Mouse (Mus musculus) C2C12 (cell line): Measurements from ENCODE around the gene Uhrf1bp1l. TPM values are rescaled to one million over a fixed set of nuclear protein-coding genes. Genes with fewer than 3 reads are reported as not detected.
A peak's percentile ranks its signal among the peaks of the same experiment; 100 is the strongest.

Experiments used
- H3K27me3 ChIP-seq: one replicate; pipeline ENCODE4 v1.6.1; 2011; ENCODE audit not compliant: control insufficient read depth, insufficient read depth, insufficient read length
- H3K36me3 ChIP-seq: one replicate; pipeline ENCODE4 v1.6.1; 2011; ENCODE audit not compliant: control insufficient read depth, insufficient read depth
- H3K4me3 ChIP-seq: one replicate; pipeline ENCODE4 v1.5.1; 2011; ENCODE audit warnings: mild to moderate bottlenecking, control low read depth; ENCODE audit not compliant: poor library complexity, insufficient read depth, severe bottlenecking
- H3K79me2 ChIP-seq: one replicate; pipeline ENCODE4 v1.6.1; 2011; ENCODE audit not compliant: control insufficient read depth, insufficient read depth
- H3K79me3 ChIP-seq: one replicate; pipeline ENCODE4 v1.6.1; 2011; ENCODE audit warnings: low read depth, control low read depth
- H3ac ChIP-seq: one replicate; pipeline ENCODE3; 2011; ENCODE audit warnings: low read depth; ENCODE audit not compliant: control insufficient read depth, insufficient read length
- CEBPB ChIP-seq: IDR thresholded peaks from one replicate; pipeline ENCODE4 v1.6.1; 2011; ENCODE audit warnings: low read depth, mild to moderate bottlenecking, control low read depth, moderate library complexity
- CTCF ChIP-seq: IDR thresholded peaks from one replicate; pipeline ENCODE4 v1.5.1; 2011; ENCODE audit not compliant: control insufficient read depth, insufficient read depth, insufficient read length
- FOSL1 ChIP-seq: IDR thresholded peaks from one replicate; pipeline ENCODE4 v1.8.0; 2011; ENCODE audit warnings: mild to moderate bottlenecking, low read length; ENCODE audit not compliant: poor library complexity, insufficient read depth, severe bottlenecking
- MAX ChIP-seq: IDR thresholded peaks from one replicate; pipeline ENCODE4 v1.6.1; 2011; ENCODE audit warnings: mild to moderate bottlenecking, control low read depth
- MYOD1 ChIP-seq: IDR thresholded peaks from one replicate; pipeline ENCODE4 v1.6.1; 2011; ENCODE audit warnings: low read depth; ENCODE audit not compliant: control insufficient read depth, insufficient read length
- MYOG ChIP-seq: IDR thresholded peaks from one replicate; pipeline ENCODE4 v1.6.1; 2011; ENCODE audit not compliant: control insufficient read depth, insufficient read length; ENCODE audit errors: extremely low read depth
- USF1 ChIP-seq: IDR thresholded peaks from one replicate; pipeline ENCODE4 v1.6.1; 2011; ENCODE audit warnings: low read depth, mild to moderate bottlenecking, control low read depth, moderate library complexity
- polyA plus RNA-seq: library from polyadenylated mRNA; unstranded; fragments of >200 nt; fragmentation: generic; extraction: Trizol; gene quantifications from one replicate; pipeline ENCODE4 v1.2.1, GENCODE M21; 2012; ENCODE audit warnings: missing spikeins

The Uhrf1bp1l gene
- polyA plus RNA-seq, 1 experiment: 28.6 TPM

- peaks cover 81% of the 10 kb centered on the region for H3K79me2 ChIP-seq
- no peak for TF ChIP-seq MYOG
- no peak for TF ChIP-seq FOSL1
- TF ChIP-seq USF1: no peak
- TF ChIP-seq CEBPB: no peak
- no peak for TF ChIP-seq CTCF
- TF ChIP-seq MYOD1: no peak
- no peak for TF ChIP-seq MAX
Measured at GRCm38 (mm10) chr10:89747911-89748310, 3.1 kb downstream of the Uhrf1bp1l start.

GRCm38 (mm10) chr10:89748619-89749018 lies 3.8 kb downstream of the Uhrf1bp1l start:
- Histone ChIP-seq H3K4me3 (no peak overlapping the region), H3K36me3 (no peaks in the 10 kb centered on the region), H3K79me2 (peaks cover 88% of the 10 kb centered on the region), H3K79me3 (peaks cover 77% of the 10 kb centered on the region), H3K27me3 (no peaks in the 10 kb centered on the region), H3ac (no peak overlapping the region)
- no peak for TF ChIP-seq MYOG
- no peak for TF ChIP-seq CTCF
- TF ChIP-seq MAX: no peak
- TF ChIP-seq CEBPB: peak; percentile 86

More at GRCm38 (mm10) chr10:89747911-89748310, 3.1 kb downstream of the Uhrf1bp1l start:
- Histone ChIP-seq H3K36me3 (no peaks in the 10 kb centered on the region), H3K27me3 (no peaks in the 10 kb centered on the region), H3K79me3 (peaks cover 71% of the 10 kb centered on the region), H3ac (no peak overlapping the region), H3K4me3 (no peak overlapping the region)

GRCm38 (mm10) chr10:89751069-89751468 lies 6.3 kb downstream of the Uhrf1bp1l start:
- H3K36me3 ChIP-seq: no peaks in the 10 kb centered on the region
- H3K79me2 ChIP-seq: peaks cover 100% of the 10 kb centered on the region
- no peak for TF ChIP-seq FOSL1
- TF ChIP-seq CEBPB: no peak
- no peak for TF ChIP-seq USF1
- no peak for TF ChIP-seq MYOG
- no peak for TF ChIP-seq CTCF
- no peak for TF ChIP-seq MYOD1
- no peak for TF ChIP-seq MAX
- no peak overlapping the region for H3K4me3 ChIP-seq
- no peaks in the 10 kb centered on the region for H3K27me3 ChIP-seq
- H3ac ChIP-seq: no peak overlapping the region
- peaks cover 88% of the 10 kb centered on the region for H3K79me3 ChIP-seq

GRCm38 (mm10) chr10:89755231-89755630 lies 10.4 kb downstream of the Uhrf1bp1l start:
- Histone ChIP-seq H3K79me2 (peaks cover 100% of the 10 kb centered on the region), H3K36me3 (peaks cover 7% of the 10 kb centered on the region), H3K79me3 (peaks cover 75% of the 10 kb centered on the region), H3K4me3 (no peak overlapping the region), H3K27me3 (no peaks in the 10 kb centered on the region), H3ac (no peak overlapping the region)
- TF ChIP-seq CEBPB (no peak), CTCF (no peak), FOSL1 (no peak), USF1 (no peak), MYOG (no peak), MAX (no peak), MYOD1 (no peak)

- Histone ChIP-seq H3K79me3 (peaks cover 70% of the 10 kb centered on the region), H3K79me2 (peaks cover 98% of the 10 kb centered on the region), H3K36me3 (peaks cover 12% of the 10 kb centered on the region), H3K27me3 (no peaks in the 10 kb centered on the region), H3K4me3 (no peak overlapping the region), H3ac (no peak overlapping the region)
- TF ChIP-seq USF1 (no peak), MAX (no peak), MYOD1 (no peak), MYOG (no peak), FOSL1 (no peak), CEBPB (no peak), CTCF (no peak)
Measured at GRCm38 (mm10) chr10:89760772-89761171, 16.0 kb downstream of the Uhrf1bp1l start.

GRCm38 (mm10) chr10:89764457-89765121 lies 19.8 kb downstream of the Uhrf1bp1l start:
- TF ChIP-seq MYOD1: peak; percentile 91
- TF ChIP-seq MAX: no peak
- Histone ChIP-seq H3K79me3 (peaks cover 76% of the 10 kb centered on the region), H3K4me3 (no peak overlapping the region), H3K27me3 (no peaks in the 10 kb centered on the region), H3ac (no peak overlapping the region), H3K36me3 (peaks cover 5% of the 10 kb centered on the region), H3K79me2 (peaks cover 98% of the 10 kb centered on the region)
